In the genomic region with DNA sequence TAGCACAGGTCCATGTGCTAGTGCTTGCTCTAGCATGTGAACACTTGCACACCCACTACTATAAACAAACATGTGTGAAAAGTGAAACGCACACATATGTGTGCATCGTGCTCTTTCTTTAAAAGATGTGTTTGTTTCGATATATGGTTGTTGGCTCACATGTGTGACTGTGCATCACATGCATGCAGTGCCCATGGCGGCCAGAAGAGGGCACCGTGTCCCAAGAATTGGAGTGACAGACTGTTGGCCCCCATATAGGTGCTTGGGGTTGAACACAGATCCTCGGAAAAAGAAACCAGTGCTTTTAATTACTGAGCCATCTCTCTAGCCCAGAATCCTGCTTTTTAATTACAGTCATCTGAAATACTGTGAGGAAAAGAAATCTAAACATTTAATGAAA, we compare ENCODE assay signal across 8 mouse cellular contexts. TPM values are rescaled to one million over a fixed set of nuclear protein-coding genes. Genes with fewer than 3 reads are reported as not detected.
A peak's percentile ranks its signal among the peaks of the same experiment; 100 is the strongest.
DNase-seq lines count a peak whose midpoint lies in the region; ATAC-seq and TF ChIP-seq lines count a peak whose summit lies in the region.

No protein-coding gene starts in this region.

- no peak overlapping the region for H3K27ac ChIP-seq in bone marrow macrophage, adult 2 months (ENCODE audit: insufficient read depth, low read depth, low read length)

- DNase-seq in cerebellum, postnatal 25 days, result peak; percentile 25 to 64
- peak; percentile 13 to 19 for DNase-seq in lung, adult 18-20 months
- DNase-seq in lung, postnatal 25 days (ENCODE audit: low spot score), result no peak
- DNase-seq in lung, adult 2 months, result peak; percentile 30
- DNase-seq in thymus, postnatal 14 days, result peak; percentile 63
- no peak for DNase-seq in heart, adult 18-20 months

- WGBS in lung, adult 2 months, result 52% methylated on average over 6 of the region's 6 CpGs

- no peak overlapping the region for H3K4me3 ChIP-seq in bone marrow macrophage, adult 2 months (ENCODE audit: insufficient read depth, low read length)
- H3K4me3 ChIP-seq in lung, adult 2 months (replicated peaks; ENCODE audit: extremely low read depth, low read depth, low read length), result no peak overlapping the region

- H3K4me1 ChIP-seq in bone marrow macrophage, adult 2 months (ENCODE audit: control insufficient read depth, insufficient read depth, low read length), result no peaks in the 10 kb centered on the region
- H3K4me1 ChIP-seq in lung, adult 2 months (ENCODE audit: control insufficient read depth, insufficient read depth, low read length), result no peaks in the 10 kb centered on the region

- TF ChIP-seq POLR2A in bone marrow macrophage, adult 2 months (IDR thresholded peaks at IDR 0.05; ENCODE audit: borderline replicate concordance, low read depth, low read length), result no peak
- TF ChIP-seq POLR2A in lung, adult 2 months (IDR thresholded peaks at IDR 0.05; ENCODE audit: borderline replicate concordance, extremely low read depth, low read depth, low read length), result no peak

- no peak for ATAC-seq in cerebellum, adult (ENCODE audit: insufficient number of reproducible peaks, low FRiP score, low TSS enrichment)

- TF ChIP-seq CTCF in bone marrow macrophage, adult 2 months (IDR thresholded peaks at IDR 0.05; ENCODE audit: low read depth, low read length), result peak; percentile 40; the same call in 1 of the 2 replicates
- TF ChIP-seq CTCF in lung, adult 2 months (IDR thresholded peaks at IDR 0.05; ENCODE audit: insufficient read depth, low read length), result peak; percentile 68

RNA-seq across cellular contexts. Expression of a gene that starts 6.2 kb away (rescaled TPM):
- 14.8 and 16.6 TPM in 2 replicates for polyA plus RNA-seq in bone marrow macrophage, adult 2 months (2012; ENCODE audit: insufficient read depth, insufficient read length, missing spikeins)
- 26.8 and 68.2 TPM in 2 replicates for polyA plus RNA-seq in lung, adult 2 months (2012; rRNA removed)
- total RNA-seq in heart, adult 18-20 months (2021), result 1,000 to 10,000 TPM; 1,617 to 1,852 TPM

RNA-seq across cellular contexts. Expression of a gene that starts 6.3 kb away (rescaled TPM):
- 69.9 and 70.9 TPM in 2 replicates for polyA plus RNA-seq in bone marrow macrophage, adult 2 months (2012; ENCODE audit: insufficient read depth, insufficient read length, missing spikeins)
- 25.9 TPM in 2 replicates for polyA plus RNA-seq in lung, adult 2 months (2012; rRNA removed)
- 10 to 100 TPM; 49.2 to 52.3 TPM for total RNA-seq in heart, adult 18-20 months (2021)

Comparison
In these comparisons a context has a peak if more than half of its experiments do, and no peak if none do; other contexts are left out.
1. DNase-seq: peak in cerebellum, postnatal 25 days (2 of 2), lung, adult 18-20 months (2 of 2), lung, adult 2 months (single experiment) and thymus, postnatal 14 days (single experiment); none in lung, postnatal 25 days (single experiment) and heart, adult 18-20 months (0 of 2).